Mouse (Mus musculus) heart, embryonic 13.5 days (tissue): ENCODE results near the gene Kif12. TPM values are rescaled to one million over a fixed set of nuclear protein-coding genes. Genes with fewer than 3 reads are reported as not detected.

Experiments used
- polyA plus RNA-seq: library from polyadenylated mRNA; unstranded; fragments of >200 nt; fragmentation: Nextera tagmentation; extraction: Ambion mirVana; gene quantifications from 2 replicates; pipeline ENCODE4 v1.2.1, GENCODE M21; 2015

Kif12 gene
- polyA plus RNA-seq, 1 experiment from 2014 or later, result 0.90 TPM

Other genes starting within 250 kb of the Kif12 start
- gene Zfp618, start 206.6 kb downstream of the Kif12 start, polyA plus RNA-seq, result 11.3 and 11.8 TPM in 2 replicates
- gene Ambp, start 17.3 kb downstream of the Kif12 start, polyA plus RNA-seq, result 3.2 and 26.2 TPM in 2 replicates
- 3.7 and 4.2 TPM in 2 replicates for gene Col27a1, start 41.9 kb upstream of the Kif12 start, polyA plus RNA-seq
- not detected in 2 replicates for gene Orm1, start 172.4 kb upstream of the Kif12 start, polyA plus RNA-seq
- not detected in 2 replicates for gene Orm3, start 184.0 kb upstream of the Kif12 start, polyA plus RNA-seq
- gene Orm2, start 190.3 kb upstream of the Kif12 start, polyA plus RNA-seq, result not detected in 2 replicates
- 2.8 and 3.5 TPM in 2 replicates for gene Akna, start 231.2 kb upstream of the Kif12 start, polyA plus RNA-seq